In genomic region chr15:36974614-36975255, GRCm38 (mm10) we compare ENCODE assay signal across 18 mouse cellular contexts. TPM values are rescaled to one million over a fixed set of nuclear protein-coding genes. Genes with fewer than 3 reads are reported as not detected.
A peak's percentile ranks its signal among the peaks of the same experiment; 100 is the strongest.
DNase-seq lines count a peak whose midpoint lies in the region; ATAC-seq and TF ChIP-seq lines count a peak whose summit lies in the region.
"Had no signal": no experiment of that assay in that cellular context is flagged by ENCODE, and none has a peak within 500 bp of the region (broad histone marks: within the 10 kb centered on the region; RNA-seq: fewer than 3 reads in every experiment).

No protein-coding gene starts in this region.

- peak overlapping the region; percentile 46 for H3K27ac ChIP-seq in heart, embryonic 15.5 days
- no peak overlapping the region for H3K27ac ChIP-seq in CH12.LX (ENCODE audit: insufficient read depth, low read depth)
- H3K27ac ChIP-seq in liver, postnatal 0 days (ENCODE audit: low read depth): peak overlapping the region; percentile 35
- H3K27ac ChIP-seq: gastrocnemius, adult 2 months; left cerebral cortex, adult 2 months; limb, embryonic 13.5 days; macrophage had no signal

- TF ChIP-seq CTCF in CH12.LX (conservative IDR thresholded peaks at IDR 0.05 in 1 of 2, IDR thresholded peaks at IDR 0.05 in 1 of 2; ENCODE audit: low read depth in 2 of 2, low read length in 2 of 2): no peak
- TF ChIP-seq CTCF in liver, postnatal 0 days (IDR thresholded peaks at IDR 0.05; ENCODE audit: low read depth): no peak

- no peak overlapping the region for H3K9ac ChIP-seq in heart, embryonic 15.5 days
- no peak overlapping the region for H3K9ac ChIP-seq in CH12.LX (ENCODE audit: insufficient read depth, low read depth)
- no peak overlapping the region for H3K9ac ChIP-seq in liver, postnatal 0 days (replicated peaks)
- H3K9ac ChIP-seq: limb, embryonic 13.5 days had no signal

- no peak for TF ChIP-seq POLR2A in CH12.LX (IDR thresholded peaks at IDR 0.05; ENCODE audit: low read depth, low read length)

- TF ChIP-seq RAD21 in CH12.LX (IDR thresholded peaks at IDR 0.05; ENCODE audit: low read depth, low read length): no peak

- intact Hi-C loops in heart, postnatal 14 days (cut with DNase I): no loop called here

- TF ChIP-seq EP300 in CH12.LX (IDR thresholded peaks at IDR 0.05; ENCODE audit: low read length): no peak; the same call in 1 of the 2 replicates
- no peak for TF ChIP-seq EP300 in liver, postnatal 0 days (IDR thresholded peaks at IDR 0.05; ENCODE audit: low read depth)

- DNase-seq in heart, postnatal 14 days: no peak
- DNase-seq in CH12.LX (ENCODE audit: extremely low read depth): peak; percentile 77
- DNase-seq in liver, postnatal 0 days: no peak
- no peak for DNase-seq in ovary, postnatal 14 days (ENCODE audit: low spot score)
- no peak for DNase-seq in cerebellum, adult 9-10 months
- DNase-seq: cerebellum, adult 11-12 months; gastrocnemius, adult 2 months; kidney, adult 11 months; kidney, postnatal 36 days; right cerebral cortex, postnatal 14 days; thymus, adult 18-20 months had no signal

- 37% methylated on average over 6 of the region's 6 CpGs for WGBS in heart, embryonic 15.5 days
- 30% methylated on average over 6 of the region's 6 CpGs for WGBS in liver, postnatal 0 days (ENCODE audit: insufficient replicate concordance)

- peaks cover 22% of the 10 kb centered on the region for H3K4me1 ChIP-seq in heart, embryonic 15.5 days (replicated peaks)
- peaks cover 12 to 25% of the 10 kb centered on the region in 2 experiments for H3K4me1 ChIP-seq in CH12.LX (ENCODE audit: control insufficient read depth in 1 of 2, insufficient read depth in 2 of 2)
- H3K4me1 ChIP-seq in liver, postnatal 0 days (ENCODE audit: insufficient read depth): peaks cover 26% of the 10 kb centered on the region

- no peaks in the 10 kb centered on the region for H3K9me3 ChIP-seq in heart, embryonic 15.5 days (replicated peaks)
- H3K9me3 ChIP-seq in CH12.LX (replicated peaks; ENCODE audit: low read length): no peaks in the 10 kb centered on the region
- no peaks in the 10 kb centered on the region for H3K9me3 ChIP-seq in liver, postnatal 0 days (ENCODE audit: low read length)
- H3K9me3 ChIP-seq: limb, embryonic 13.5 days had no signal

- no peak overlapping the region for H3K4me3 ChIP-seq in heart, embryonic 15.5 days
- H3K4me3 ChIP-seq in CH12.LX (replicated peaks in 1 of 3; ENCODE audit: low read depth in 2 of 3, low read length in 2 of 3, poor library complexity in 1 of 3): no peak overlapping the region
- H3K4me3 ChIP-seq in liver, postnatal 0 days (ENCODE audit: low read depth, low read length): no peak overlapping the region
- H3K4me3 ChIP-seq: gastrocnemius, adult 2 months; left cerebral cortex, adult 2 months; limb, embryonic 13.5 days had no signal

- H3K4me2 ChIP-seq in heart, embryonic 15.5 days: no peak overlapping the region
- 0 out of 2 replicates have a peak overlapping the region, but pooled peaks have one; percentile 23 for H3K4me2 ChIP-seq in CH12.LX (ENCODE audit: insufficient read depth, low read depth, poor library complexity, severe bottlenecking)
- no peak overlapping the region for H3K4me2 ChIP-seq in liver, postnatal 0 days (ENCODE audit: low read depth, low read length)
- H3K4me2 ChIP-seq: limb, embryonic 13.5 days had no signal

- dilution Hi-C loops in CH12.LX (cut with MboI; ENCODE audit: extremely low pct_ligation_motif_present, extremely low pct_unique_long_range_greater_than_20kb, low sequenced_read_pairs): no loop called here

- H3K36me3 ChIP-seq in heart, embryonic 15.5 days: no peaks in the 10 kb centered on the region
- peaks cover 0 to 2% of the 10 kb centered on the region in 2 experiments for H3K36me3 ChIP-seq in CH12.LX (replicated peaks in 1 of 2; ENCODE audit: control insufficient read depth in 1 of 2, insufficient read depth in 1 of 2, low read length in 1 of 2)
- no peaks in the 10 kb centered on the region for H3K36me3 ChIP-seq in liver, postnatal 0 days (replicated peaks; ENCODE audit: insufficient read depth, low read length)
- H3K36me3 ChIP-seq: limb, embryonic 13.5 days had no signal

- H3K27me3 ChIP-seq in heart, embryonic 15.5 days: no peaks in the 10 kb centered on the region
- H3K27me3 ChIP-seq in CH12.LX (replicated peaks): no peaks in the 10 kb centered on the region
- H3K27me3 ChIP-seq in liver, postnatal 0 days (ENCODE audit: insufficient read depth, low read length): no peaks in the 10 kb centered on the region
- H3K27me3 ChIP-seq: limb, embryonic 13.5 days had no signal

- no peaks in the 10 kb centered on the region for H3K79me2 ChIP-seq in CH12.LX (replicated peaks; ENCODE audit: control insufficient read depth, extremely low read depth, insufficient read depth, poor library complexity, severe bottlenecking)

- in situ Hi-C loops in CH12.LX (cut with MboI; ENCODE audit: low pct_ligation_motif_present, low pct_unique_long_range_greater_than_20kb, low sequenced_read_pairs): no loop called here

- no peak for ATAC-seq in heart, embryonic 15.5 days (replicated peaks; ENCODE audit: insufficient number of reproducible peaks, insufficient read depth, low FRiP score, low read depth)
- ATAC-seq in common myeloid progenitor, adult 5-6 weeks (replicated peaks; ENCODE audit: low read depth, poor library complexity, severe bottlenecking): peak; percentile 71
- peak; percentile 86 for ATAC-seq in liver, postnatal 0 days
- ATAC-seq: CD4-positive, CD25-positive, alpha-beta regulatory T cell, adult 4 months; forebrain, embryonic 14.5 days had no signal

TF ChIP-seq in CH12.LX, 34 proteins besides CTCF, POLR2A, EP300 and RAD21:
- TF ChIP-seq TCF12 (IDR thresholded peaks at IDR 0.05; ENCODE audit: low read depth, low read length) (no peak), NRF1 (IDR thresholded peaks at IDR 0.05; ENCODE audit: low read depth, low read length) (no peak), TBP (conservative IDR thresholded peaks at IDR 0.05; ENCODE audit: low read depth, low read length) (no peak), MAX (IDR thresholded peaks at IDR 0.05; ENCODE audit: low read length) (0 out of 2 replicates have a peak, but pooled peaks have one; percentile 40), MYC (IDR thresholded peaks at IDR 0.05; ENCODE audit: low read depth, low read length) (peak; percentile 66; the same call in 1 of the 2 replicates), ETS1 (conservative IDR thresholded peaks at IDR 0.05; ENCODE audit: low read depth, low read length) (peak; percentile 49; the same call in 1 of the 2 replicates), SIN3A (IDR thresholded peaks at IDR 0.05; ENCODE audit: low read length) (0 out of 2 replicates have a peak, but pooled peaks have one; percentile 54), GABPA (IDR thresholded peaks at IDR 0.05; ENCODE audit: insufficient replicate concordance, low read depth, low read length) (no peak), HCFC1 (IDR thresholded peaks at IDR 0.05; ENCODE audit: low read depth, low read length) (no peak), MXI1 (IDR thresholded peaks at IDR 0.05; ENCODE audit: low read depth, low read length) (peak; percentile 29; the same call in 1 of the 2 replicates), BHLHE40 (IDR thresholded peaks at IDR 0.05; ENCODE audit: low read depth, low read length) (peak; percentile 90), IRF4 (IDR thresholded peaks at IDR 0.05; ENCODE audit: low read depth, low read length) (0 out of 2 replicates have a peak, but pooled peaks have one; percentile 10)

RNA-seq across cellular contexts. Expression of gene Zfp706, which starts 32.8 kb away (rescaled TPM):
- polyA plus RNA-seq in heart, embryonic 15.5 days (2015; fragmentation: Nextera tagmentation; extraction: Ambion mirVana): 379 and 460 TPM in 2 replicates
- total RNA-seq in heart, postnatal 14 days (2021): 100 to 1,000 TPM; 194 to 211 TPM
- 52.0 and 88.7 TPM in 2 replicates for total RNA-seq in CH12.LX (2012; rRNA removed)
- total RNA-seq in CH12.LX (2014; rRNA removed): 285 and 293 TPM in 2 replicates
- 384 and 583 TPM in 2 replicates for polyA plus RNA-seq in CH12.LX (2012; ENCODE audit: insufficient read length, low read depth)
- total RNA-seq in common myeloid progenitor, adult 5-6 weeks (2017): 104 and 149 TPM in 2 replicates
- 234 and 251 TPM in 2 replicates for polyA plus RNA-seq in liver, postnatal 0 days (2015; fragmentation: Nextera tagmentation; extraction: Ambion mirVana)
